Mouse (Mus musculus) small intestine, adult 2 months (tissue): ENCODE results near the gene Apobec3. TPM values are rescaled to one million over a fixed set of nuclear protein-coding genes. Genes with fewer than 3 reads are reported as not detected.

Experiments used
- H3K27ac ChIP-seq: fragments of 200-500 bp; 2 replicates; pipeline ENCODE4 v1.5.1; 2012; ENCODE audit warnings: low read depth, low read length, control low read depth, inconsistent platforms; ENCODE audit not compliant: insufficient read depth
- H3K27me3 ChIP-seq: fragments of 200-500 bp; 2 replicates; pipeline ENCODE4 v1.6.1; 2012; ENCODE audit warnings: mild to moderate bottlenecking, moderate library complexity, low read length, inconsistent platforms; ENCODE audit not compliant: control insufficient read depth, insufficient read depth
- H3K36me3 ChIP-seq: fragments of 200-500 bp; 2 replicates; pipeline ENCODE4 v1.6.1; 2012; ENCODE audit warnings: mild to moderate bottlenecking, low read length, control low read depth, inconsistent platforms; ENCODE audit not compliant: control insufficient read depth, insufficient read depth
- H3K4me1 ChIP-seq: fragments of 200-500 bp; 2 replicates; pipeline ENCODE4 v1.6.1; 2012; ENCODE audit warnings: low read length, inconsistent platforms, mixed read lengths; ENCODE audit not compliant: control insufficient read depth, insufficient read depth, insufficient read length
- H3K4me3 ChIP-seq: fragments of 200-500 bp; 2 replicates; pipeline ENCODE4 v1.5.1; 2012; ENCODE audit warnings: low read depth, mild to moderate bottlenecking, control low read depth, inconsistent platforms, low read length, moderate library complexity
- CTCF ChIP-seq: fragments of 200-500 bp; IDR thresholded peaks from 2 replicates; pipeline ENCODE4 v1.5.1; 2012; ENCODE audit warnings: low read depth, mild to moderate bottlenecking, control low read depth, inconsistent platforms, low read length, moderate library complexity, mixed read lengths; ENCODE audit not compliant: insufficient replicate concordance, insufficient read length; ENCODE audit errors: extremely low read depth
- POLR2A ChIP-seq: fragments of 200-500 bp; IDR thresholded peaks from 2 replicates; pipeline ENCODE4 v1.6.1; 2012; ENCODE audit warnings: low read depth, mild to moderate bottlenecking, control low read depth, inconsistent platforms, low read length, moderate library complexity
- WGBS: fragments of 180-500 bp; shearing (Covaris S2); methylation state at CpG from one replicate; pipeline ENCODE4 v1.1.7; 2018; 5-methylcytosine and 5-hydroxymethylcytosine counted together
- polyA plus RNA-seq: library from polyadenylated mRNA; depleted of rRNA; stranded (reverse); fragments of >200 nt; gene quantifications from 2 replicates; pipeline ENCODE4 v1.2.3, GENCODE M21; 2012; rRNA removed

Gene Apobec3
- polyA plus RNA-seq, 1 experiment, result 21.1 TPM

DNA sequence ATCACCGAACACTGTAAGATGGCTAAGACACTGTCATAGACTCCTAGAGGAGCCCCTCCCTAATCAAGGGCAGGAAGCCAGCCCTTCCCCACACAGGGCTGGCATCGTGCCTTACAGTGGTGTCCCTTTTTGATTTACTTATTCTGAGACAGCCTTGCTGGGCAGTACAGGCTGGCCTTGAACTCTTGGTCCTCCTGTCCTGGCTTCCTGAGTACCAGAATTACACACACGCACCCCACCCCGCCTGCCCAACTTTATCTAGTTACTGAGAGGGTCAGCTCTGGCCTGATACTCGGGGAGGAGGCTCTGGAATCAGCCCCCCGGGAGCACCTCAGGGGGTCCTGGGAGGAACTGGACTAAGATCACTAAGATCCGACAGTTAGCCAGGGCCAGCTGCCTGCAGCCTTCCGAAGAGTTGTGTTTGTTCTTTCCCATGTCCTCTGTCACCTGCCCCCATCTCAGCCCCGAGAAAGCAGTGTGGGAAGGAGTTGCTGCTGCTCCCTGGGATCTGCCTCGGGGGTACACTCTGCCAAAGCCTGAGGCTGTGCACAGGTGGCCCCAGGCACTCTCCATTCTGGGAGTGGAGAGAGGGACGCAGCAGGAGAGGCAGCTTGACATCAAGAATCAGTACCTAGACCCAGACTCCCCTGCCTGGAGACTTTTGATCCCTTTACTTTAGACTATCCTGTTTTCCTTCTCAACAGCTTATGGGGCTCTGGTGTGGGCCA lies 61.2 kb downstream of the Apobec3 start:
- H3K27ac ChIP-seq, result peak overlapping the region; percentile 7; the same call in 1 of the 2 replicates

DNA sequence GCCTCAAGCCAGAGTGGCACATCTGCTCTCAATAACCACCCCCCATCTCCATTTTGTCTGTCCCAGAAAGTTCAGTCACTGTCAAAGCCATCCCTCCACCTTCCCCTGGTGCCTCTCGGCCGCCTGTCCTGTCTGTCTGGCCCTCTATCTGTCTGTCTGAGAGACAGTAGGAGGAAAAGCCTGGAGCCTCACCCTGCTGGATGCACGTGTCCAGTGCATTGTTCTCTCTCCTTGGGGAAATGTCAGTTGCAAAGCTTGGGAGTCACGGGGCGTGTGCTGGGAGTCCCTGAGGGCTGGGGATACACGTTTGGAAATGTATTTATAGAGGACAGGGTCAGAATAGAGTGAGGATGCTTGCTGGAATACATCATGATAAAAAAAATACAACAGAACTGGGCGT lies 62.0 kb downstream of the Apobec3 start:
- no peak for TF ChIP-seq POLR2A
- no peak for TF ChIP-seq CTCF
- H3K27me3 ChIP-seq, result no peaks in the 10 kb centered on the region; the same call in 1 of the 2 replicates
- peaks cover 6% of the 10 kb centered on the region; the same call in 1 of the 2 replicates for H3K4me1 ChIP-seq
- WGBS, result 46% methylated on average over 7 of the region's 7 CpGs
- no peaks in the 10 kb centered on the region for H3K36me3 ChIP-seq
- H3K4me3 ChIP-seq, result no peak overlapping the region
- no peak overlapping the region for H3K27ac ChIP-seq

More for the DNA sequence above, 61.2 kb downstream of the Apobec3 start:
- 36% methylated on average over 11 of the region's 11 CpGs for WGBS
- H3K4me3 ChIP-seq, result no peak overlapping the region
- H3K36me3 ChIP-seq, result no peaks in the 10 kb centered on the region
- TF ChIP-seq POLR2A, result no peak
- TF ChIP-seq CTCF, result no peak
- H3K27me3 ChIP-seq, result no peaks in the 10 kb centered on the region; the same call in 1 of the 2 replicates
- H3K4me1 ChIP-seq, result peaks cover 6% of the 10 kb centered on the region; the same call in 1 of the 2 replicates

DNA sequence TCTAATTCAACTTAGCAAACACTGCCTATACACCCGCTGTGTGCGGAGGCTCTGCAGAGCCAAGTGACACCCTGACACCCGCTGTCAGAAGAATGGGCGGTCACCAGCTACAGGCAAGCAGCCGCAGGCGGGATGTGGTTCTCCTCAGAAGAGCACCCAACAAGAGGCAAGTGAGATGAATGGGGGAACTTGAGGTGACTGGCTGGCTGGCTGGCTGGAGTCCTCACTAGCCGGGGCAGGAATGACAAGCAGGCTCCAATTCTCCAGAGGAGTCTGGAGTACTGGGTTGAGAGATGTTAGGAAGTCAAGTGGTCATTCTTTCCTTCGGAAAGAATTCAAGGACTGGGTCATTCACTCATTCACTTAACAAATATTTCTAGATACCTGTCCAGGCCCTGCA lies 65.1 kb downstream of the Apobec3 start:
- Histone ChIP-seq H3K36me3 (no peaks in the 10 kb centered on the region), H3K27me3 (no peaks in the 10 kb centered on the region), H3K27ac (no peak overlapping the region), H3K4me1 (peaks cover 3% of the 10 kb centered on the region; the same call in 1 of the 2 replicates), H3K4me3 (no peak overlapping the region)
- no peak for TF ChIP-seq CTCF
- TF ChIP-seq POLR2A, result no peak
- WGBS, result 46% methylated on average over 8 of the region's 8 CpGs

DNA sequence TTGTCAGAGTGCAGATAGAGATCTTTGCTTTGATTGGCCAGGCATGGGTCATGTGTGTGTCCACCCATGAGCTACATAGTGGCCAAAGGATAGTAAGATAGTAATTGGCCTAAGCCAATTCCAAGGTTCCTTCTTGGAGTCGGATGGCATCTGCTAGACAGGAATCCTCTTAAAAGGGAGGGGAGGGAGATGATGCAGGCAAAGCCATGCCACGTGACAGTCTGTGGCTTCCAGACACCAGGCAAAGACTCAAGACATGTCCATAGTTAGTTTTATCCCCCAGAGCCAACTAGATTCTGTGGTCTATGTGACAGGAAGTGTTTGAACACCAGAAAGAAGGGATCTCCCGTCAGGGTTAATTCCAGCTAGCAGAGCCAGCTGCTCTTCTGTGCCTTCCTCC lies 67.0 kb downstream of the Apobec3 start:
- Histone ChIP-seq H3K4me3 (no peak overlapping the region), H3K36me3 (no peaks in the 10 kb centered on the region), H3K4me1 (peaks cover 3% of the 10 kb centered on the region; the same call in 1 of the 2 replicates), H3K27ac (no peak overlapping the region), H3K27me3 (no peaks in the 10 kb centered on the region)
- TF ChIP-seq POLR2A (no peak), CTCF (no peak)
- WGBS, result 50% methylated on average over 3 of the region's 3 CpGs

DNA sequence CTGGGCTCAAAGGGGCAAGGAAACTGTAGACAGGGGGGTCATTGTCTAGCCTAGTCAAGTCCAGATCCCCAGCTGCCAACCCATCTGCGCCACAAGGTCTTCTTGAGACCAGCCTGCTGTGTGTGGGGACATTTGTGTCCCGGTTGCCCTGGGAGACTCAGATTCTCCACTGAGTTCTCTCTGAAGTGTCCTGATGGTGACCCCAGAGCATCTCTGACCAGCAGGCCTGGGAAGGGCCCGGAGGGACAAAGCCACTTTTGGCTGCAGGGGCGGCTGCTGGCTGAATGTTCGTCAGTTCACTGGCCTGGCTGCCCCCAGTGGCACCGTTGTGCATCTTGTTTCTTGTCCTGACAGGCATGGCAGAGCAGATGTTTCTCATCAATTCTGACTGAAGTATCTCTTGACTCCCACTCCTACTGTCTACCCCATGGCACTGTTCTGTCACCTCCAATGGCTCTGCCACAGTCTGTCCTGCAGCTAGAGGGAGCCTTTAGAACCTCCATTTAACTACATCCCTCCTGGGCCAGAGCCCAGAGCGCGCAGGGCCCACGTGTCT lies 70.0 kb downstream of the Apobec3 start:
- TF ChIP-seq CTCF (no peak), POLR2A (no peak)
- Histone ChIP-seq H3K36me3 (no peaks in the 10 kb centered on the region), H3K4me1 (no peaks in the 10 kb centered on the region), H3K27ac (no peak overlapping the region), H3K4me3 (no peak overlapping the region), H3K27me3 (no peaks in the 10 kb centered on the region)
- WGBS, result 73% methylated on average over 9 of the region's 9 CpGs

DNA sequence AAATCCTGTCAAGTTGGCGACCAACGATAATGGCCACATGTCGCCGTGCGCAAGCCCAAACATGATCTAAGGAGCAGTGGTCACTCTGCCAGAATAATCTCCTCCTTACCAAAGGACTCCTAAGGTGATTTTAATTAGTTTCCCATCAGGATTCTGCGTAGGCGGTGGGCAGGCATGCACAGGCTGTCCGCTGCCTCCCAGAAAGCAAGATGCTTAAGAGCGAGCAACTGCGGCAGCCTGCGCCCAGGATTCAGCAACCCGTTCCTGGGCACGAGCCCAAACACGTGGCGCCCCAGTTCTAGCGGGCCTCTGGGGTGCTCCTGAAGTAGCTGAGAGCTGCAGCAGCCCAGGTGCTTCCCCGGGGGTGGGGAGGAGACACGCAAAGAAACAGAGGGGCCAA lies 71.2 kb downstream of the Apobec3 start:
- Histone ChIP-seq H3K4me1 (no peaks in the 10 kb centered on the region), H3K36me3 (no peaks in the 10 kb centered on the region), H3K4me3 (no peak overlapping the region), H3K27me3 (no peaks in the 10 kb centered on the region), H3K27ac (no peak overlapping the region)
- 86% methylated on average over 18 of the region's 18 CpGs for WGBS
- TF ChIP-seq POLR2A (no peak), CTCF (no peak)

DNA sequence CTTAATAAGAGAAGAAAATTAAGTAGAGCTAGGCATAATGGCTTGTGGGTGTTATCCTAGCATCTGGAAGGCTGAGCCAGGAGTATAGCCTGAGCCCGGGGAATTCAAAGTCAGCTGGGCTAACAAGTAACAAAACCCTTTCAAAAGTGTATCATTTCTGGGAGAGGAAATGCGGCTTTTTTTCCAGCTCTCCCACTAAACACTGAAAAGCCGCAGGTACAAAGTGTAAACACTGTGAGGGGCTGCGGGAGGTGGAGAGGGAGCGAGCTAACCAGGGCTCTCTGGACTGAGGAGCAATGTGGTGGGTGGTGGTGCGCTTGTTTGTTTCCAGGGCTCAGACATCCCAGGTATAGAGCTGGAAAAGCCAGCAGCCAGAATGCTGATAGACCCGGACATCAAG lies 72.9 kb downstream of the Apobec3 start:
- H3K27me3 ChIP-seq, result no peaks in the 10 kb centered on the region
- no peaks in the 10 kb centered on the region for H3K36me3 ChIP-seq
- TF ChIP-seq CTCF (no peak), POLR2A (no peak)
- 73% methylated on average over 7 of the region's 7 CpGs for WGBS
- H3K27ac ChIP-seq, result no peak overlapping the region
- H3K4me3 ChIP-seq, result no peak overlapping the region
- H3K4me1 ChIP-seq, result no peaks in the 10 kb centered on the region

Other genes with a start within 250 kb of the Apobec3 start
- 0.06 and 0.25 TPM in 2 replicates for gene Fam227a, start 232.7 kb upstream of the Apobec3 start, polyA plus RNA-seq
- gene Cby1, start 232.5 kb upstream of the Apobec3 start, polyA plus RNA-seq, result 3.1 and 5.6 TPM in 2 replicates
- gene Tomm22, start 220.8 kb upstream of the Apobec3 start, polyA plus RNA-seq, result 13.8 and 21.7 TPM in 2 replicates
- 9.5 and 14.2 TPM in 2 replicates for gene Josd1, start 203.7 kb upstream of the Apobec3 start, polyA plus RNA-seq
- gene Gtpbp1, start 200.8 kb upstream of the Apobec3 start, polyA plus RNA-seq, result 18.6 and 34.9 TPM in 2 replicates
- gene Sun2, start 149.1 kb upstream of the Apobec3 start, polyA plus RNA-seq, result 12.1 and 18.5 TPM in 2 replicates
- gene Dnal4, start 113.8 kb upstream of the Apobec3 start, polyA plus RNA-seq, result 8.6 and 18.7 TPM in 2 replicates
- gene Nptxr, start 86.9 kb upstream of the Apobec3 start, polyA plus RNA-seq, result 1.0 and 1.3 TPM in 2 replicates
- gene Npcd, start 57.4 kb upstream of the Apobec3 start, polyA plus RNA-seq, result 0.23 and 0.63 TPM in 2 replicates
- gene Cbx6, start 57.0 kb upstream of the Apobec3 start, polyA plus RNA-seq, result 11.1 and 19.9 TPM in 2 replicates
- 9.9 and 32.8 TPM in 2 replicates for gene Cbx7, start 79.5 kb downstream of the Apobec3 start, polyA plus RNA-seq
- gene Pdgfb, start 123.3 kb downstream of the Apobec3 start, polyA plus RNA-seq, result 5.7 and 8.0 TPM in 2 replicates
- 13.4 and 29.1 TPM in 2 replicates for gene Syngr1, start 199.7 kb downstream of the Apobec3 start, polyA plus RNA-seq
- gene Rpl3, start 200.2 kb downstream of the Apobec3 start, polyA plus RNA-seq, result 129 and 298 TPM in 2 replicates
- gene Tab1, start 241.5 kb downstream of the Apobec3 start, polyA plus RNA-seq, result 14.7 and 28.6 TPM in 2 replicates